ENCODE assay signal across 17 mouse cellular contexts in genomic region chr14:21916671-21917070, GRCm38 (mm10).
A peak's percentile ranks its signal among the peaks of the same experiment; 100 is the strongest.
DNase-seq lines count a peak whose midpoint lies in the region; ATAC-seq and TF ChIP-seq lines count a peak whose summit lies in the region.
"Had no signal": no experiment of that assay in that cellular context is flagged by ENCODE, and none has a peak within 500 bp of the region (broad histone marks: within the 10 kb centered on the region; RNA-seq: fewer than 3 reads in every experiment).

No protein-coding gene starts in this region.

- TF ChIP-seq CTCF in midbrain, postnatal 0 days (IDR thresholded peaks at IDR 0.05) = no peak

- DNase-seq in adrenal gland, adult 2 months = peak; percentile 56
- no peak for DNase-seq in adrenal gland, postnatal 25 days
- peak; percentile 10 for DNase-seq in adrenal gland, postnatal 10 days
- DNase-seq in adrenal gland, postnatal 14 days = no peak
- DNase-seq in midbrain, embryonic 11.5 days (ENCODE audit: low spot score, missing footprints) = peak; percentile 33
- no peak for DNase-seq in midbrain, postnatal 0 days (ENCODE audit: low spot score)
- no peak for DNase-seq in left cerebral cortex, postnatal 4 days
- DNase-seq: cerebellum, adult 11-12 months; cerebellum, adult 2 months; cerebellum, adult 9-10 months; cerebellum, postnatal 10 days; cerebellum, postnatal 25 days; forebrain, postnatal 0 days had no signal

- H3K9ac ChIP-seq in midbrain, embryonic 11.5 days (ENCODE audit: low read length) = no peak overlapping the region
- no peak overlapping the region for H3K9ac ChIP-seq in midbrain, postnatal 0 days (replicated peaks; ENCODE audit: low read length, poor library complexity, severe bottlenecking)
- H3K9ac ChIP-seq: embryonic facial prominence, embryonic 12.5 days; forebrain, embryonic 13.5 days; forebrain, embryonic 15.5 days; forebrain, postnatal 0 days had no signal

- no peaks in the 10 kb centered on the region for H3K27me3 ChIP-seq in midbrain, embryonic 11.5 days (ENCODE audit: control insufficient read depth, insufficient read depth, low read length)
- H3K27me3 ChIP-seq in midbrain, postnatal 0 days (ENCODE audit: insufficient read depth, low read length) = no peaks in the 10 kb centered on the region
- H3K27me3 ChIP-seq: embryonic facial prominence, embryonic 12.5 days; forebrain, embryonic 13.5 days; forebrain, embryonic 15.5 days had no signal

- no peaks in the 10 kb centered on the region for H3K36me3 ChIP-seq in midbrain, embryonic 11.5 days (ENCODE audit: control insufficient read depth, insufficient read depth, low read length)
- no peaks in the 10 kb centered on the region for H3K36me3 ChIP-seq in midbrain, postnatal 0 days (ENCODE audit: insufficient read depth, low read length)
- H3K36me3 ChIP-seq: embryonic facial prominence, embryonic 10.5 days; embryonic facial prominence, embryonic 12.5 days; forebrain, embryonic 15.5 days had no signal

- H3K9me3 ChIP-seq in midbrain, embryonic 11.5 days (ENCODE audit: control insufficient read depth, low read length) = no peaks in the 10 kb centered on the region
- no peaks in the 10 kb centered on the region for H3K9me3 ChIP-seq in midbrain, postnatal 0 days (ENCODE audit: low read length)
- H3K9me3 ChIP-seq: embryonic facial prominence, embryonic 10.5 days; embryonic facial prominence, embryonic 12.5 days; forebrain, embryonic 15.5 days had no signal

- WGBS in midbrain, embryonic 11.5 days = 76% methylated on average over 3 of the region's 3 CpGs
- 81% methylated on average over 3 of the region's 3 CpGs for WGBS in midbrain, postnatal 0 days

- H3K4me2 ChIP-seq in midbrain, embryonic 11.5 days = no peak overlapping the region
- no peak overlapping the region for H3K4me2 ChIP-seq in midbrain, postnatal 0 days (ENCODE audit: low read depth, low read length, poor library complexity, severe bottlenecking)
- H3K4me2 ChIP-seq: embryonic facial prominence, embryonic 12.5 days; forebrain, embryonic 13.5 days; forebrain, embryonic 15.5 days had no signal

- intact Hi-C loops in left cerebral cortex, postnatal 4 days (cut with DNase I) = no loop called here

- ATAC-seq in midbrain, embryonic 11.5 days (ENCODE audit: low FRiP score) = no peak
- ATAC-seq in midbrain, postnatal 0 days (ENCODE audit: low FRiP score) = no peak
- ATAC-seq: forebrain, embryonic 13.5 days; forebrain, embryonic 15.5 days; forebrain, postnatal 0 days had no signal

- H3K4me3 ChIP-seq in midbrain, embryonic 11.5 days (ENCODE audit: low read depth, low read length) = no peak overlapping the region
- H3K4me3 ChIP-seq in midbrain, postnatal 0 days (ENCODE audit: low read depth, low read length) = no peak overlapping the region
- H3K4me3 ChIP-seq: embryonic facial prominence, embryonic 10.5 days; embryonic facial prominence, embryonic 12.5 days; forebrain, embryonic 13.5 days; forebrain, embryonic 15.5 days had no signal

- H3K4me1 ChIP-seq in midbrain, embryonic 11.5 days (ENCODE audit: control insufficient read depth, insufficient read depth, low read length) = no peaks in the 10 kb centered on the region
- no peaks in the 10 kb centered on the region for H3K4me1 ChIP-seq in midbrain, postnatal 0 days (ENCODE audit: insufficient read depth, low read length)
- H3K4me1 ChIP-seq: embryonic facial prominence, embryonic 12.5 days; forebrain, embryonic 13.5 days; forebrain, embryonic 15.5 days had no signal

- H3K27ac ChIP-seq in midbrain, embryonic 11.5 days (ENCODE audit: low read depth, low read length) = no peak overlapping the region
- no peak overlapping the region for H3K27ac ChIP-seq in midbrain, postnatal 0 days (ENCODE audit: low read depth, low read length)
- H3K27ac ChIP-seq: embryonic facial prominence, embryonic 10.5 days; embryonic facial prominence, embryonic 12.5 days; forebrain, embryonic 13.5 days; forebrain, embryonic 15.5 days had no signal

Comparison
In these comparisons a context has a peak if more than half of its experiments do, and no peak if none do; other contexts are left out.
1. DNase-seq: peak in adrenal gland, adult 2 months (single experiment), adrenal gland, postnatal 10 days (single experiment) and midbrain, embryonic 11.5 days (single experiment); none in adrenal gland, postnatal 25 days (single experiment), adrenal gland, postnatal 14 days (single experiment), midbrain, postnatal 0 days (single experiment) and left cerebral cortex, postnatal 4 days (single experiment).